ENCODE assay signal across 26 mouse cellular contexts in the genomic region with DNA sequence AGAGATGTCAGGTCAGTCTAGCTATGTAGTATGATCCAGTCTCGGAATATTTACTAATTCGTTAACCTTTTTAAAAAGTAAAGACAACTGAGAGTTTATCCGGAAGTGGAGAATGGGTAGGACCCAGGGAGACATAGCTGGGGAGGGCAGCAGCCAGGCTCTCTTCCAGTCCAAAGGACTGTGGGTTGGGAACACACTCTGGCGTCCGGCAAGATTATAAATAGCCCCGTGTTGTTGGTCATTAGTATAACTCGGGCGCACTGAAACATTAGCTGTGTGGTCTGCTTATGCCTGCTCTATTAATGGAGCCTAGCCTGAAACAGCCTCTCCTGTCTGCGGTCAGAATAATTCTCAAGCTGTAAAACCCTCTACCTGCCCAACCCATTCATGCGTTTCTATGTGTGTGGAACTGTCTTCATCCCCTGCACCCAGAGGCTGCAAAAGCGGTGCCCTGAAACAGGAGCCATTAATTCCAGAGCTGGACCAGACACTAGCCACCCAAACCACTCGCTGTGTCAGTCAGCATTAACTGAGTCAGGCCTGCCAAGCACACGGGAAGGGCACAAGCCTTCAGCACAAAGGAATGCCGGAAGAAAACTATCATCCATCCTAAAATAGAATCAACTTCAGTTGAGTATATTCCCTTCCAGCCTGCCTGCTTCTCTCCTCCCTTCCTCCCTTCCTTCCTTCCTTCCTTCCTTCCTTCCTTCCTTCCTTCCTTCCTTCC. TPM values are rescaled to one million over a fixed set of nuclear protein-coding genes. Genes with fewer than 3 reads are reported as not detected.
DNase-seq lines count a peak whose midpoint lies in the region; ATAC-seq and TF ChIP-seq lines count a peak whose summit lies in the region.
"Had no signal": no experiment of that assay in that cellular context is flagged by ENCODE, and none has a peak within 500 bp of the region (broad histone marks: within the 10 kb centered on the region; RNA-seq: fewer than 3 reads in every experiment).

No protein-coding gene starts in this region.

- no peak overlapping the region for H3K4me3 ChIP-seq in heart, embryonic 12.5 days
- no peak overlapping the region for H3K4me3 ChIP-seq in heart, postnatal 0 days (ENCODE audit: low read depth, low read length)
- H3K4me3 ChIP-seq in lung, postnatal 0 days (ENCODE audit: low read depth, low read length) = no peak overlapping the region
- no peak overlapping the region for H3K4me3 ChIP-seq in liver, postnatal 0 days (ENCODE audit: low read depth, low read length)
- H3K4me3 ChIP-seq: forebrain, embryonic 13.5 days; hindbrain, embryonic 10.5 days; kidney, embryonic 15.5 days; limb, embryonic 12.5 days; liver, embryonic 15.5 days; lung, embryonic 15.5 days; neural tube, embryonic 12.5 days had no signal

- WGBS in heart, embryonic 12.5 days = 59% methylated on average over 14 of the region's 14 CpGs
- WGBS in heart, postnatal 0 days = 41% methylated on average over 14 of the region's 14 CpGs
- 76% methylated on average over 14 of the region's 14 CpGs for WGBS in lung, postnatal 0 days
- 81% methylated on average over 14 of the region's 14 CpGs for WGBS in liver, postnatal 0 days (ENCODE audit: insufficient replicate concordance)

- peaks cover 28% of the 10 kb centered on the region for H3K4me1 ChIP-seq in heart, embryonic 12.5 days (replicated peaks)
- H3K4me1 ChIP-seq in heart, postnatal 0 days (ENCODE audit: control insufficient read depth, insufficient read depth) = peaks cover 11% of the 10 kb centered on the region
- no peaks in the 10 kb centered on the region for H3K4me1 ChIP-seq in lung, postnatal 0 days (ENCODE audit: insufficient read depth, low read depth, low read length)
- no peaks in the 10 kb centered on the region for H3K4me1 ChIP-seq in liver, postnatal 0 days (ENCODE audit: insufficient read depth)
- H3K4me1 ChIP-seq: liver, embryonic 15.5 days had no signal

- no peak for TF ChIP-seq CTCF in heart, postnatal 0 days (IDR thresholded peaks at IDR 0.05; ENCODE audit: low read depth)
- no peak for TF ChIP-seq CTCF in lung, postnatal 0 days (IDR thresholded peaks at IDR 0.05)
- no peak for TF ChIP-seq CTCF in liver, postnatal 0 days (IDR thresholded peaks at IDR 0.05; ENCODE audit: low read depth)

- H3K4me2 ChIP-seq in heart, embryonic 12.5 days = no peak overlapping the region
- no peak overlapping the region for H3K4me2 ChIP-seq in heart, postnatal 0 days (ENCODE audit: low read depth, low read length)
- H3K4me2 ChIP-seq in lung, postnatal 0 days (replicated peaks; ENCODE audit: low read depth, low read length) = no peak overlapping the region
- no peak overlapping the region for H3K4me2 ChIP-seq in liver, postnatal 0 days (ENCODE audit: low read depth, low read length)
- H3K4me2 ChIP-seq: forebrain, embryonic 13.5 days; kidney, embryonic 15.5 days; limb, embryonic 12.5 days; liver, embryonic 15.5 days; lung, embryonic 15.5 days; midbrain, embryonic 11.5 days; neural tube, embryonic 12.5 days had no signal

- peak; percentile 54 for DNase-seq in gastrocnemius, postnatal 14 days
- DNase-seq in gastrocnemius, postnatal 10 days = no peak
- no peak for DNase-seq in heart, postnatal 4 days
- peak; percentile 43 for DNase-seq in heart, postnatal 0 days (ENCODE audit: low spot score)
- DNase-seq in lung, postnatal 0 days (ENCODE audit: low spot score) = no peak
- no peak for DNase-seq in liver, postnatal 0 days
- DNase-seq: adrenal gland, postnatal 14 days; cerebellum, adult 11 months; cerebellum, adult 9-10 months; cerebellum, postnatal 36 days; kidney, adult 18-20 months; kidney, postnatal 25 days; lung, postnatal 36 days; right cerebral cortex, adult 18-20 months; thymus, postnatal 4 days had no signal

- no peaks in the 10 kb centered on the region for H3K36me3 ChIP-seq in heart, embryonic 12.5 days
- H3K36me3 ChIP-seq in heart, postnatal 0 days (replicated peaks; ENCODE audit: control insufficient read depth, insufficient read depth, low read length) = no peaks in the 10 kb centered on the region
- no peaks in the 10 kb centered on the region for H3K36me3 ChIP-seq in lung, postnatal 0 days (ENCODE audit: insufficient read depth, low read length)
- H3K36me3 ChIP-seq in liver, postnatal 0 days (replicated peaks; ENCODE audit: insufficient read depth, low read length) = no peaks in the 10 kb centered on the region
- H3K36me3 ChIP-seq: kidney, embryonic 15.5 days; limb, embryonic 12.5 days; liver, embryonic 15.5 days; lung, embryonic 15.5 days had no signal

- no peak for ATAC-seq in heart, embryonic 12.5 days (ENCODE audit: insufficient number of reproducible peaks, low FRiP score)
- peak; percentile 62 for ATAC-seq in heart, postnatal 0 days (ENCODE audit: insufficient read depth, low read depth)
- ATAC-seq in lung, postnatal 0 days = no peak
- ATAC-seq in liver, postnatal 0 days = no peak
- ATAC-seq: forebrain, embryonic 13.5 days; hindbrain, embryonic 16.5 days; midbrain, embryonic 16.5 days had no signal

- intact Hi-C loops in gastrocnemius, postnatal 14 days (cut with DNase I; ENCODE audit: low total_unique reads) = no loop called here

- TF ChIP-seq EP300 in heart, postnatal 0 days (IDR thresholded peaks at IDR 0.05; ENCODE audit: low read depth) = no peak
- TF ChIP-seq EP300 in lung, postnatal 0 days (IDR thresholded peaks at IDR 0.05) = no peak
- no peak for TF ChIP-seq EP300 in liver, postnatal 0 days (IDR thresholded peaks at IDR 0.05; ENCODE audit: low read depth)

- 0 out of 2 replicates have a peak, but pooled peaks cover 6% of the 10 kb centered on the region for H3K27me3 ChIP-seq in heart, embryonic 12.5 days (replicated peaks)
- no peaks in the 10 kb centered on the region for H3K27me3 ChIP-seq in heart, postnatal 0 days (ENCODE audit: control insufficient read depth, insufficient read depth, low read length)
- H3K27me3 ChIP-seq in lung, postnatal 0 days (replicated peaks; ENCODE audit: insufficient read depth, low read length) = no peaks in the 10 kb centered on the region
- H3K27me3 ChIP-seq in liver, postnatal 0 days (ENCODE audit: insufficient read depth, low read length) = no peaks in the 10 kb centered on the region
- H3K27me3 ChIP-seq: liver, embryonic 15.5 days; lung, embryonic 15.5 days; neural tube, embryonic 12.5 days had no signal

- peak overlapping the region; percentile 52 for H3K27ac ChIP-seq in heart, embryonic 12.5 days (ENCODE audit: poor library complexity, severe bottlenecking)
- H3K27ac ChIP-seq in heart, postnatal 0 days (ENCODE audit: low read depth) = peak overlapping the region; percentile 67
- no peak overlapping the region for H3K27ac ChIP-seq in lung, postnatal 0 days (ENCODE audit: low read length)
- H3K27ac ChIP-seq in liver, postnatal 0 days (ENCODE audit: low read depth) = no peak overlapping the region
- H3K27ac ChIP-seq: forebrain, embryonic 13.5 days; hindbrain, embryonic 10.5 days; kidney, embryonic 15.5 days; limb, embryonic 12.5 days; liver, embryonic 15.5 days; lung, embryonic 15.5 days; neural tube, embryonic 12.5 days had no signal

- no peaks in the 10 kb centered on the region for H3K9me3 ChIP-seq in heart, embryonic 12.5 days (replicated peaks)
- no peaks in the 10 kb centered on the region; the same call in 1 of the 2 replicates for H3K9me3 ChIP-seq in heart, postnatal 0 days (replicated peaks; ENCODE audit: control insufficient read depth, low read length)
- H3K9me3 ChIP-seq in lung, postnatal 0 days (ENCODE audit: low read length) = no peaks in the 10 kb centered on the region
- H3K9me3 ChIP-seq in liver, postnatal 0 days (ENCODE audit: low read length) = no peaks in the 10 kb centered on the region
- H3K9me3 ChIP-seq: kidney, embryonic 15.5 days; limb, embryonic 12.5 days; liver, embryonic 15.5 days; lung, embryonic 15.5 days had no signal

- no peak overlapping the region for H3K9ac ChIP-seq in heart, embryonic 12.5 days
- no peak overlapping the region for H3K9ac ChIP-seq in heart, postnatal 0 days (replicated peaks; ENCODE audit: low read depth, low read length)
- H3K9ac ChIP-seq in lung, postnatal 0 days (replicated peaks; ENCODE audit: low read depth) = no peak overlapping the region
- H3K9ac ChIP-seq in liver, postnatal 0 days (replicated peaks) = no peak overlapping the region
- H3K9ac ChIP-seq: forebrain, embryonic 13.5 days; kidney, embryonic 15.5 days; limb, embryonic 12.5 days; liver, embryonic 15.5 days; lung, embryonic 15.5 days; neural tube, embryonic 12.5 days had no signal

RNA-seq across cellular contexts. Expression of gene Gm340, which starts 38.4 kb away (rescaled TPM):
- total RNA-seq in gastrocnemius, postnatal 14 days (2021) = 1 to 10 TPM; 6.1 to 7.7 TPM
- total RNA-seq in gastrocnemius, postnatal 10 days (2021) = 1 to 10 TPM; 7.7 to 9.8 TPM
- 2.8 and 2.9 TPM in 2 replicates for polyA plus RNA-seq in heart, embryonic 12.5 days (2016; fragmentation: Nextera tagmentation; extraction: Ambion mirVana)
- total RNA-seq in heart, postnatal 4 days (2021) = 10 to 100 TPM; 15.4 to 16.3 TPM
- 5.1 and 9.4 TPM in 2 replicates for total RNA-seq in heart, postnatal 0 days (2014; rRNA removed; ENCODE audit: low replicate concordance)
- polyA plus RNA-seq in heart, postnatal 0 days (2015; fragmentation: Nextera tagmentation; extraction: Ambion mirVana) = 0.63 and 0.79 TPM in 2 replicates
- polyA plus RNA-seq in lung, postnatal 0 days (2015; fragmentation: Nextera tagmentation; extraction: Ambion mirVana) = 1.2 and 1.3 TPM in 2 replicates
- polyA plus RNA-seq in liver, postnatal 0 days (2015; fragmentation: Nextera tagmentation; extraction: Ambion mirVana) = 0.64 and 0.86 TPM in 2 replicates

Comparison
In these comparisons a context has a peak if more than half of its experiments do, and no peak if none do; other contexts are left out.
1. DNase-seq: peak in gastrocnemius, postnatal 14 days (single experiment) and heart, postnatal 0 days (single experiment); none in gastrocnemius, postnatal 10 days (single experiment), heart, postnatal 4 days (single experiment), lung, postnatal 0 days (single experiment) and liver, postnatal 0 days (single experiment).
2. H3K27ac ChIP-seq: peak in heart, embryonic 12.5 days (single experiment) and heart, postnatal 0 days (single experiment); none in lung, postnatal 0 days (single experiment) and liver, postnatal 0 days (single experiment).